Mouse (Mus musculus): Measurements from ENCODE around the gene Phf20. TPM values are rescaled to one million over a fixed set of nuclear protein-coding genes. Genes with fewer than 3 reads are reported as not detected.

Gene Phf20
- polyA plus RNA-seq, 1 experiment: 29.2 TPM

DNA sequence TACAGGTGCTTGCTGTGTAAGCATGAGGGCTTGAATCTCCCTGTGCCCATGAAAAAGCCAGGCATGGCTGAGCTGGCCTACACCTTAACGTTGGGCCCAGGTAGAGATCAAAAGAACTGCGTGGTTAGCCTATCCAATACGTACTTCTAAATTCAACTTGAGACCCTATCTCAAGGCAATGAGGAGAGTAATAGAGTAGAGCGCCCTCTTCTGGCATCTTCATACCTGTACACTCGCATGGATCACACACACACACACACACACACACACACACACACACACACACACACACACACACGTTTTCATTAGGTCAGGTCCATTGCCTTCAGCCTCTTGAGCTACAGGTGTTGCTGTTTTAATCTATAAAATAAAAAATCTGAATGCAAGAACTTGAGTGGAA, 118.5 kb downstream of the Phf20 start:
- Histone ChIP-seq H3K27ac (ENCODE audit: insufficient read depth, low read length) (no peak overlapping the region), H3K4me1 (ENCODE audit: control insufficient read depth, insufficient read depth, low read length) (peaks cover 4% of the 10 kb centered on the region), H3K4me3 (ENCODE audit: insufficient read depth, low read length) (no peak overlapping the region)
- no peak for TF ChIP-seq POLR2A (IDR thresholded peaks at IDR 0.05; ENCODE audit: extremely low read depth, insufficient read depth, low read length)
- TF ChIP-seq CTCF (IDR thresholded peaks at IDR 0.05; ENCODE audit: extremely low read depth, insufficient read depth, low read length): no peak

DNA sequence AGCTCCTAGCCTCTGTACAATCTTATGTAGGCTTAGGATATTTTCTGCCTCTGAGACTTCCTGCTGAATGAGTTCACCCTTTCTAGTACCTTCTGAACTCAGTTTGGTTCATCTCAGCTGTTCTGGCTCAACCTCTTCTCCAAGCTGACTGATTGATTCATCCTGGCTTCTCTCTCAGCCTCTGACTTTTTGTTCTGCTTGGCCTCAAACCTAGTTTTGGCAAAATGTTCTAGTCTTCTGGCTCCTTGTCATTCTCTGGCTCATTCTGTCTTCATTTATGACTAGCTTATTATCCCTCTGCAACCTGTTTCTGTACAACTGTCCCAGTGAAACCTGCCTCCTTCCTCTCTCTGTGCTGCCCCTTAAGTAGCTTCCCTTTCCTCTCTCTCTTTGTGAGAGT, 122.2 kb downstream of the Phf20 start:
- Histone ChIP-seq H3K27ac (ENCODE audit: insufficient read depth, low read length) (no peak overlapping the region), H3K4me3 (ENCODE audit: insufficient read depth, low read length) (no peak overlapping the region), H3K4me1 (ENCODE audit: control insufficient read depth, insufficient read depth, low read length) (peaks cover 2% of the 10 kb centered on the region; the same call in 1 of the 2 replicates)
- no peak for TF ChIP-seq CTCF (IDR thresholded peaks at IDR 0.05; ENCODE audit: extremely low read depth, insufficient read depth, low read length)
- TF ChIP-seq POLR2A (IDR thresholded peaks at IDR 0.05; ENCODE audit: extremely low read depth, insufficient read depth, low read length): no peak

DNA sequence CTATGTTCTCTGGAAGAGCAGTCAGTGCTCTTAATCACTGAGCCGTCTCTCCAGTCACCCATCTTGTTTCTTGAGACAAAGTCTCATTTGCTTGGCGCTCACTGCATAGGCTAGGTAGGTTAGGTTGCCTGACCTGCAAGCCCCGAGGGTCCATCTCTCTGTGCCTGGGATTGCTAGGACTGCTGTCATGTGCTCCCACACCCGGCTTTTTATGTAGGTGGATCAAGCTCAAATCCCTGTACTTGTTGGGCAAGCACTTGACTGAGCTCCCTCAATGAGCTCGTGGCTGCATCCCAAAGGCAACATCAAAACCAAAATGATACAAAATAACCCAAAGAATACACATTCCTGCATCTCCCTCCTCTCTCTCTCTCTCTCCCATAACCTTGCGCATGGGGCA, 125.3 kb downstream of the Phf20 start:
- Histone ChIP-seq H3K27ac (ENCODE audit: insufficient read depth, low read length) (no peak overlapping the region), H3K4me1 (ENCODE audit: control insufficient read depth, insufficient read depth, low read length) (peaks cover 4% of the 10 kb centered on the region), H3K4me3 (ENCODE audit: insufficient read depth, low read length) (no peak overlapping the region)
- TF ChIP-seq CTCF (IDR thresholded peaks at IDR 0.05; ENCODE audit: extremely low read depth, insufficient read depth, low read length): no peak
- no peak for TF ChIP-seq POLR2A (IDR thresholded peaks at IDR 0.05; ENCODE audit: extremely low read depth, insufficient read depth, low read length)

DNA sequence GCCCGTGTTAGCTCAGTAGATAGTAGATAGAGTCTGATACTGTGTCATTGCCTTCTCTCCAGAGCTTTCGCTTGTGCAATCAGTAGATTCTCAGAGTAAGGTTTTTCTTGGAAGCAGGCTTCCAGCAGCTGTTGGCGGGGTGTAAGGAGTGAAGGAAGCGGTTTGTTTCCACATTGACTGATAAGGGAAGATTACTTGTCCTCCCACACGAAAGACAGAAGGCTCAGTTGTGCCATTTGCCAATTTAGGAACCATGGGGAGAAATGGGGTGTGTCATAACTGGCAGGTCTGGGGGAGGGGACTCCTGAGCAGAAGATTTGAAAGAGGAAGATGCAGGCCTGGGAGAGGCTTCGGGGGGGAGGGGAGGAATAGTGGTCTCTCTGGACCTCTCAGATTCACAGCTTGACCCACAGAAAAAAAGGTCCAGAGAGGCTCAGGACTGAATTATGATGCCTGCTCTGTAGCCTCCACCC, 127.9 kb downstream of the Phf20 start:
- no peak overlapping the region for H3K27ac ChIP-seq (ENCODE audit: insufficient read depth, low read length)
- TF ChIP-seq POLR2A (IDR thresholded peaks at IDR 0.05; ENCODE audit: extremely low read depth, insufficient read depth, low read length) (no peak), CTCF (IDR thresholded peaks at IDR 0.05; ENCODE audit: extremely low read depth, insufficient read depth, low read length) (no peak)
- H3K4me1 ChIP-seq (ENCODE audit: control insufficient read depth, insufficient read depth, low read length): peaks cover 4% of the 10 kb centered on the region
- no peak overlapping the region for H3K4me3 ChIP-seq (ENCODE audit: insufficient read depth, low read length)

DNA sequence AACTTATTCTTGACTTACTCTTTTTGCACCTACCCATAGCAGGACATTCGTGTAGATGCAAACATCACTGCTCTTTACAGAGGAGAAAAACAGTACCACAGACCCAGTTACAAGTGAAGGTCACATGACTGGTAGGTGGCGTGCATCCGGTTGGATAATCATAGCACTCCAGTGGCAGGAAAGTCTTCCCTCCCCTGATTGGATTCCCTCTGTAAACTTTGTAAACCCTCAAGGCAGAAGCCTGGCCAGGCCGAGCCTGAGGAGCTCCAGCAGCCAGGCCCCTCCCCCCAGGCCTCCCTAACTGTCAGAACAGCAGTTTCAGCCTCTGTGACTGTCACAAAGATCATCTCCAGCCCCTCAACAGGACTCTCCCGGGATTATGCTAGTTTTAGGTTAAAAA, 128.4 kb downstream of the Phf20 start:
- TF ChIP-seq CTCF (IDR thresholded peaks at IDR 0.05; ENCODE audit: extremely low read depth, insufficient read depth, low read length): no peak
- TF ChIP-seq POLR2A (IDR thresholded peaks at IDR 0.05; ENCODE audit: extremely low read depth, insufficient read depth, low read length): no peak
- H3K4me3 ChIP-seq (ENCODE audit: insufficient read depth, low read length): no peak overlapping the region
- H3K4me1 ChIP-seq (ENCODE audit: control insufficient read depth, insufficient read depth, low read length): peaks cover 4% of the 10 kb centered on the region
- no peak overlapping the region for H3K27ac ChIP-seq (ENCODE audit: insufficient read depth, low read length)

DNA sequence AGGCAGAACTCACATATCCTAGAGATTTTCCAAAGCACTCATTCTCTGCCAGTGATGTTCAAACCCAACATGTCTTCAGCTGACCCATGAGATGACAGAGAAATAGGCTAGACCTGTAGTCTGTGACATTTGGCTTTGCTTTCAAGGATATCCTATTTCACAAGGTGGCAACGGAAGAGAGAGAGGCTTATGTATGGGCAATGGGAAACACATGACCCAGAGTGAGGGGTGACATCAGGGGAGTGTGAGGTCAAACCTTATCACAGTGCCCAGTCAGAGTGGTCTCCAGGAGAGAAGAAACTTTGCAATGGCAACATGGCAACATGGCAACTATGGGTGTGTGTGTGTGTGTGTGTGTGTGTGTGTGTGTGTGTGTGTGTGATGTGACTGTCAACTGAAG, 134.4 kb downstream of the Phf20 start:
- Histone ChIP-seq H3K4me1 (ENCODE audit: control insufficient read depth, insufficient read depth, low read length) (no peaks in the 10 kb centered on the region), H3K27ac (ENCODE audit: insufficient read depth, low read length) (no peak overlapping the region), H3K4me3 (ENCODE audit: insufficient read depth, low read length) (no peak overlapping the region)
- no peak for TF ChIP-seq POLR2A (IDR thresholded peaks at IDR 0.05; ENCODE audit: extremely low read depth, insufficient read depth, low read length)

DNA sequence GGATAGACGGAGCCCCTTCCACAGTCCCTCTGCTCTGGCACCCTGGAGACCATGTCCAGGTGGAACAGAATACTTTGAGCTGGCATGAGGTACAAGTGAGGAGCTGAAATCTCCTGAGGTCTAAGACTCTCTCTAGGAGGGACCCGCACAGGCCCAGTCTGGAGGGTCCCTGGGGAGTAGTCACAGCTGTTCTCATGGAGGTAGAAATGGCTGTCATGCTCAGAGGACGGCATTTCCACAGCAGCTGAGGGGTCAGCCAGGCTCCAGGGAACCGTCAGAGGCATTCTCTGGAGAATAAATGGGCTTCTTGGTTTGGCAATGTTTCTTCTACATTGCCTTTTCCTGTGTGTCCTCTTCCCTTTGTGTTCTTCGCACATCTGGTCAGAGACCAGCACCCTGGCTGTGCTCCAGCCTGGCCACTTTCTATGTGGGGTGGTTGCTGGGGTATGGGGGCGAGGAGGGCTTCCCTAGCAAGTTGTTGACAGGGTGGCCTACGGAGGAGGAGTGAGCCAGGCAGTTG, 135.2 kb downstream of the Phf20 start:
- Histone ChIP-seq H3K27ac (ENCODE audit: insufficient read depth, low read length) (no peak overlapping the region), H3K4me3 (ENCODE audit: insufficient read depth, low read length) (no peak overlapping the region), H3K4me1 (ENCODE audit: control insufficient read depth, insufficient read depth, low read length) (no peaks in the 10 kb centered on the region)
- no peak for TF ChIP-seq POLR2A (IDR thresholded peaks at IDR 0.05; ENCODE audit: extremely low read depth, insufficient read depth, low read length)
- TF ChIP-seq CTCF (IDR thresholded peaks at IDR 0.05; ENCODE audit: extremely low read depth, insufficient read depth, low read length): no peak

DNA sequence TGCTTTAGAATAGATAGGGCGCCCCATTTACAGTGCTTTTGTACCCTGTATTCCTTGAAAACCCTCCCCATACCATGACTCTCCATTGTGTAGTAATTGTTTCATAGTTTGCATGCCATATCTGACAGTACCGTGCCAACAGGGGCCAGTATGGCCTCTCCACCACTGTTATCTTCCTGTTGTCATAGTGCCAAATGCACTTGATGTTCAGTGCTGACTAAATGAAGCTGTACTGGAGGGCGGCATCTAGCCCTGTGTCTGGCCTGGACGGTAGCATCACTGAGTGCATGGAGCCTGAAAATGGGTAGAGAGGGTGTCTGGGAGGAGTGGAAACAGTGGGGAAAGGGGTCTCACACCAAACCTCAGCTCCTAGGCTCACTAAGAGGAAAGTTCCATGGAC, 143.8 kb downstream of the Phf20 start:
- TF ChIP-seq POLR2A (IDR thresholded peaks at IDR 0.05; ENCODE audit: extremely low read depth, insufficient read depth, low read length) (no peak), CTCF (IDR thresholded peaks at IDR 0.05; ENCODE audit: extremely low read depth, insufficient read depth, low read length) (no peak)
- Histone ChIP-seq H3K4me3 (ENCODE audit: insufficient read depth, low read length) (no peak overlapping the region), H3K27ac (ENCODE audit: insufficient read depth, low read length) (no peak overlapping the region), H3K4me1 (ENCODE audit: control insufficient read depth, insufficient read depth, low read length) (no peaks in the 10 kb centered on the region)

DNA sequence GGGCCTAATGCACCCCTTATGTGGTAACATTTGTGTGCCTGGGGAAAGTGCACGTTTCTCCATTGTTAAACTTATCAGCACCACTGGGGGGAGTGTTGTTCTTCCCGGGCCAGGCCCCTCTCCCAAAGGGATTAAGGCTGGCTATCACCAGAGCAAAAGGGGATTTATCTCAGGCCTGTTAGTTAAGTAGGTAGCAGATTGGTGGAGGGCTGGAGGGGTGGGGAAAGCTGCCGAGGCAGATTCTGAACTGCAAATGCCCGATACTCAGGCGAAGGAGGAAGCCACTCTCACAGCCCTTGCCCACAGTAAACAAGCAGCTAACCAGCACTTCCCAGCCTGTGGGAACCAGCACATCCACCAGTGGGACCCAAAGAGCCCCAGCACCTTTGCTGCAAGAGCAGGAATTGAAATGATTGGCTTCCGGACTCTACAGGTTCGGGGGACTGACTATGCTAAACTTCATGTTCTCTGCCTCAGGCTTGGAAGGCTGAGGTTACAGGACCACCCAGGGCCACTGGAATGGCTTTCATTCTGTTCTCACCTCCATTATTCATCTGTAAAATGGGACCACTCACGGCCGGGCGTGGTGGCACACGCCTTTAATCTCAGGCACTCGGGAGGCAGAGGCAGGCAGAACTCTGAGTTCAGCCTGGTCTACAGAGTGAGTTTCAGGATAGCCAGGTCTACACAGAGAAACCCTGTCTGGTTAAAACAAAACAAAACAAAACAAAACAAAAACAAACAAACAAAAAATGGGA, 148.7 kb downstream of the Phf20 start:
- 0 out of 2 replicates have a peak, but pooled peaks have one; percentile 28 for TF ChIP-seq CTCF (IDR thresholded peaks at IDR 0.05; ENCODE audit: extremely low read depth, insufficient read depth, low read length)
- TF ChIP-seq POLR2A (IDR thresholded peaks at IDR 0.05; ENCODE audit: extremely low read depth, insufficient read depth, low read length): no peak
- Histone ChIP-seq H3K4me3 (ENCODE audit: insufficient read depth, low read length) (no peak overlapping the region), H3K4me1 (ENCODE audit: control insufficient read depth, insufficient read depth, low read length) (no peaks in the 10 kb centered on the region), H3K27ac (ENCODE audit: insufficient read depth, low read length) (no peak overlapping the region)

DNA sequence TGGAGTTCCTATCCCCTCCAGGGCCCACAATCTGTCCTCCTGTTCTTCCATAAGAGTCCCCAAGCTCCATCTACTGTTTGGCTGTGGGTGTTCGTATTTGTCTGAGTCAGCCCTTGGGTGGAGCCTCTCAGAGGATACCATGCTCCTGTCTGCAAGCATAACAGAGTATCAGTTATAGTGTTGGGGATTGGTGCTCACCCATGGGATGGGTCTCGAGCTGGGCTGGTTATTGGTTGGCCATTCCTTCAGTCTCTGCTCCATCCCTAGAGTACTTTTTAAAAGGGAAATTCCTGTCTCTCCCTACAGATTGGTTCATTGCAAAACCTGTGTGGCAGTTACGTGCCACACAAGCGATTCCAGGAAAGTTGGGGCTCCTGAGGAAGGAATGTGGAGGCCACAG, 152.5 kb downstream of the Phf20 start:
- H3K27ac ChIP-seq (ENCODE audit: insufficient read depth, low read length): no peak overlapping the region
- no peak overlapping the region for H3K4me3 ChIP-seq (ENCODE audit: insufficient read depth, low read length)
- TF ChIP-seq POLR2A (IDR thresholded peaks at IDR 0.05; ENCODE audit: extremely low read depth, insufficient read depth, low read length) (no peak), CTCF (IDR thresholded peaks at IDR 0.05; ENCODE audit: extremely low read depth, insufficient read depth, low read length) (no peak)
- no peaks in the 10 kb centered on the region for H3K4me1 ChIP-seq (ENCODE audit: control insufficient read depth, insufficient read depth, low read length)
